Mouse (Mus musculus) liver, embryonic 15.5 days (tissue): ENCODE measurements around the gene Utp20. TPM values are rescaled to one million over a fixed set of nuclear protein-coding genes. Genes with fewer than 3 reads are reported as not detected.
"Not testable (repeated sequence)": the region's sequence is repeated elsewhere in the genome, so short reads cannot be mapped to it uniquely, and the experiment has no call there.

Experiments used
- ATAC-seq: fragments of 200-750 bp; cut with Nextera tagmentation; 2 replicates; pipeline ENCODE4 v1.8.0; 2017; ENCODE audit warnings: moderate number of reproducible peaks, mild to moderate bottlenecking, moderate library complexity; ENCODE audit not compliant: insufficient read depth
- H3K27ac ChIP-seq: fragments of 300-500 bp; sonication (generic); replicated peaks from 2 replicates; pipeline ENCODE4 v1.5.1; 2015; ENCODE audit warnings: mild to moderate bottlenecking, inconsistent platforms
- H3K27me3 ChIP-seq: fragments of 300-500 bp; sonication (generic); 2 replicates; pipeline ENCODE4 v1.6.1; 2015; ENCODE audit warnings: mild to moderate bottlenecking, inconsistent platforms
- H3K36me3 ChIP-seq: fragments of 300-500 bp; sonication (generic); replicated peaks from 2 replicates; pipeline ENCODE4 v1.6.1; 2015; ENCODE audit warnings: moderate library complexity, mild to moderate bottlenecking, inconsistent platforms
- H3K4me1 ChIP-seq: fragments of 300-500 bp; sonication (generic); replicated peaks from 2 replicates; pipeline ENCODE4 v1.6.1; 2015; ENCODE audit warnings: inconsistent platforms
- H3K4me2 ChIP-seq: fragments of 300-500 bp; sonication (generic); 2 replicates; pipeline ENCODE4 v1.6.1; 2015; ENCODE audit warnings: moderate library complexity, mild to moderate bottlenecking, inconsistent platforms
- H3K4me3 ChIP-seq: fragments of 300-500 bp; sonication (generic); replicated peaks from 2 replicates; pipeline ENCODE4 v1.5.1; 2015; ENCODE audit warnings: mild to moderate bottlenecking, inconsistent platforms
- H3K9ac ChIP-seq: fragments of 300-500 bp; sonication (generic); 2 replicates; pipeline ENCODE4 v1.6.1; 2015; ENCODE audit warnings: moderate library complexity, mild to moderate bottlenecking, inconsistent platforms
- H3K9me3 ChIP-seq: fragments of 300-500 bp; sonication (generic); replicated peaks from 2 replicates; pipeline ENCODE4 v1.6.1; 2016; ENCODE audit warnings: inconsistent platforms
- WGBS: fragments of 180-500 bp; shearing (Covaris S2); methylation state at CpG from one replicate; pipeline ENCODE4 v1.1.7; 2015; ENCODE audit warnings: mixed read lengths; ENCODE audit not compliant: insufficient replicate concordance; 5-methylcytosine and 5-hydroxymethylcytosine counted together
- polyA plus RNA-seq: library from polyadenylated mRNA; unstranded; fragments of >200 nt; fragmentation: Nextera tagmentation; extraction: Ambion mirVana; gene quantifications from 2 replicates; pipeline ENCODE4 v1.2.1, GENCODE M21; 2015

Utp20 gene
- polyA plus RNA-seq, 1 experiment from 2014 or later: 5.1 TPM

- Histone ChIP-seq H3K9me3 (no peaks in the 10 kb centered on the region), H3K4me1 (no peaks in the 10 kb centered on the region), H3K27ac (no peak overlapping the region), H3K36me3 (peaks cover 19% of the 10 kb centered on the region), H3K4me3 (no peak overlapping the region), H3K9ac (no peak overlapping the region), H3K27me3 (no peaks in the 10 kb centered on the region), H3K4me2 (no peak overlapping the region)
- ATAC-seq: no peak
- 71% methylated on average over 5 of the region's 5 CpGs for WGBS
Observed at GRCm38 (mm10) chr10:88784513-88784931, 42.1 kb downstream of the Utp20 start.

GRCm38 (mm10) chr10:88783941-88784340 is 42.7 kb downstream of the Utp20 start:
- Histone ChIP-seq H3K4me3 (no peak overlapping the region), H3K36me3 (peaks cover 19% of the 10 kb centered on the region), H3K9ac (no peak overlapping the region), H3K27ac (no peak overlapping the region), H3K9me3 (no peaks in the 10 kb centered on the region), H3K4me1 (no peaks in the 10 kb centered on the region), H3K27me3 (no peaks in the 10 kb centered on the region), H3K4me2 (no peak overlapping the region)
- no peak for ATAC-seq
- 82% methylated on average over 5 of the region's 5 CpGs for WGBS

- not testable (repeated sequence) for H3K27me3 ChIP-seq, H3K4me2 ChIP-seq, H3K27ac ChIP-seq, H3K9ac ChIP-seq, ATAC-seq, H3K4me1 ChIP-seq, H3K4me3 ChIP-seq, H3K9me3 ChIP-seq
- peaks cover 20% of the 10 kb centered on the region for H3K36me3 ChIP-seq
- 69% methylated on average over 2 of the region's 2 CpGs for WGBS
Observed at GRCm38 (mm10) chr10:88783135-88783534, 43.5 kb downstream of the Utp20 start.

GRCm38 (mm10) chr10:88780716-88781115 is 45.9 kb downstream of the Utp20 start:
- Histone ChIP-seq H3K4me2 (no peak overlapping the region), H3K9ac (no peak overlapping the region), H3K36me3 (peaks cover 19% of the 10 kb centered on the region), H3K4me3 (no peak overlapping the region), H3K27ac (no peak overlapping the region), H3K4me1 (no peaks in the 10 kb centered on the region), H3K9me3 (no peaks in the 10 kb centered on the region), H3K27me3 (no peaks in the 10 kb centered on the region)
- ATAC-seq: no peak
- WGBS: 64% methylated on average over 4 of the region's 4 CpGs

GRCm38 (mm10) chr10:88776206-88776605 is 50.4 kb downstream of the Utp20 start:
- H3K9me3 ChIP-seq: no peaks in the 10 kb centered on the region
- no peak for ATAC-seq
- H3K27me3 ChIP-seq: no peaks in the 10 kb centered on the region
- H3K4me3 ChIP-seq: no peak overlapping the region
- H3K27ac ChIP-seq: no peak overlapping the region
- no peak overlapping the region for H3K4me2 ChIP-seq
- 70% methylated on average over 6 of the region's 6 CpGs for WGBS
- H3K4me1 ChIP-seq: no peaks in the 10 kb centered on the region
- no peak overlapping the region for H3K9ac ChIP-seq
- peaks cover 44% of the 10 kb centered on the region for H3K36me3 ChIP-seq

- ATAC-seq, H3K27me3 ChIP-seq, H3K9me3 ChIP-seq, H3K9ac ChIP-seq, H3K27ac ChIP-seq, H3K4me3 ChIP-seq, H3K4me1 ChIP-seq, H3K4me2 ChIP-seq: not testable (repeated sequence)
- WGBS: 68% methylated on average over 5 of the region's 5 CpGs
- peaks cover 71% of the 10 kb centered on the region for H3K36me3 ChIP-seq
Observed at GRCm38 (mm10) chr10:88772965-88773364, 53.6 kb downstream of the Utp20 start.

- no peak overlapping the region for H3K9ac ChIP-seq
- no peaks in the 10 kb centered on the region for H3K4me1 ChIP-seq
- H3K27ac ChIP-seq: no peak overlapping the region
- no peaks in the 10 kb centered on the region for H3K9me3 ChIP-seq
- 80% methylated on average over 7 of the region's 7 CpGs for WGBS
- no peak for ATAC-seq
- H3K27me3 ChIP-seq: no peaks in the 10 kb centered on the region
- H3K36me3 ChIP-seq: peaks cover 78% of the 10 kb centered on the region
- no peak overlapping the region for H3K4me2 ChIP-seq
- H3K4me3 ChIP-seq: no peak overlapping the region
Observed at GRCm38 (mm10) chr10:88769676-88770075, 56.9 kb downstream of the Utp20 start.

- no peak for ATAC-seq
- no peak overlapping the region for H3K4me3 ChIP-seq
- H3K9ac ChIP-seq: no peak overlapping the region
- no peak overlapping the region for H3K27ac ChIP-seq
- H3K4me2 ChIP-seq: no peak overlapping the region
- peaks cover 85% of the 10 kb centered on the region for H3K36me3 ChIP-seq
- no peaks in the 10 kb centered on the region for H3K27me3 ChIP-seq
- H3K9me3 ChIP-seq: no peaks in the 10 kb centered on the region
- H3K4me1 ChIP-seq: no peaks in the 10 kb centered on the region
- 17% methylated on average over 5 of the region's 5 CpGs for WGBS
Observed at GRCm38 (mm10) chr10:88768961-88769360, 57.6 kb downstream of the Utp20 start.

- Histone ChIP-seq H3K4me2 (no peak overlapping the region), H3K27ac (no peak overlapping the region), H3K4me3 (no peak overlapping the region), H3K36me3 (peaks cover 74% of the 10 kb centered on the region), H3K9me3 (no peaks in the 10 kb centered on the region), H3K4me1 (no peaks in the 10 kb centered on the region), H3K27me3 (no peaks in the 10 kb centered on the region), H3K9ac (no peak overlapping the region)
- 72% methylated on average over 15 of the region's 15 CpGs for WGBS
- no peak for ATAC-seq
Observed at GRCm38 (mm10) chr10:88765431-88766142, 61.0 kb downstream of the Utp20 start.

- Histone ChIP-seq H3K9me3 (no peaks in the 10 kb centered on the region), H3K4me2 (no peak overlapping the region), H3K4me3 (no peak overlapping the region), H3K36me3 (peaks cover 71% of the 10 kb centered on the region), H3K27ac (no peak overlapping the region), H3K9ac (no peak overlapping the region), H3K4me1 (no peaks in the 10 kb centered on the region), H3K27me3 (no peaks in the 10 kb centered on the region)
- no peak for ATAC-seq
- WGBS: 81% methylated on average over 13 of the region's 13 CpGs
Observed at GRCm38 (mm10) chr10:88761524-88762212, 64.9 kb downstream of the Utp20 start.

GRCm38 (mm10) chr10:88741426-88741825 is 85.2 kb downstream of the Utp20 start:
- H3K27ac ChIP-seq: no peak overlapping the region
- H3K36me3 ChIP-seq: peaks cover 62% of the 10 kb centered on the region
- H3K27me3 ChIP-seq: no peaks in the 10 kb centered on the region
- no peak overlapping the region for H3K4me3 ChIP-seq
- no peaks in the 10 kb centered on the region for H3K4me1 ChIP-seq
- no peak for ATAC-seq
- no peaks in the 10 kb centered on the region for H3K9me3 ChIP-seq
- H3K9ac ChIP-seq: no peak overlapping the region
- WGBS: 86% methylated on average over 2 of the region's 2 CpGs
- no peak overlapping the region for H3K4me2 ChIP-seq
